Mouse (Mus musculus) liver, postnatal 0 days (tissue): ENCODE data around the gene Tmem104.

Source experiments
- CTCF ChIP-seq: sonication (generic); IDR thresholded peaks from 2 replicates; pipeline ENCODE4 v1.5.1; 2016; ENCODE audit warnings: antibody characterized with exemption, low read depth
- EP300 ChIP-seq: IDR thresholded peaks from 2 replicates; pipeline ENCODE4 v1.6.1; 2016; ENCODE audit warnings: antibody characterized with exemption, low read depth, mild to moderate bottlenecking

- TF ChIP-seq EP300 (no peak), CTCF (no peak)
Measured at GRCm38 (mm10) chr11:115178766-115179165, 8.5 kb upstream of the Tmem104 start.
